Mouse (Mus musculus) MEL (cell line): ENCODE results near the gene Trappc6a. TPM values are rescaled to one million over a fixed set of nuclear protein-coding genes. Genes with fewer than 3 reads are reported as not detected.

Experiments used
- DNase-seq: peaks from one replicate; pipeline ENCODE4 v3.0.0; 2011; ENCODE audit warnings: low read depth, low spot score
- H3K27ac ChIP-seq: 2 replicates; pipeline ENCODE4 v1.5.1; 2012; ENCODE audit warnings: low read depth, mild to moderate bottlenecking, control low read depth, low read length, moderate library complexity; ENCODE audit not compliant: control insufficient read depth
- H3K27me3 ChIP-seq, 2 experiments: fragments of 150-350 bp in 1 of 2; sonication (generic) in 1 of 2; 2 replicates each; pipeline ENCODE4 v1.6.1; 2012; ENCODE audit warnings: low read length in 2 of 2, mild to moderate bottlenecking in 2 of 2, improper control_type of control experiment in 1 of 2, moderate library complexity in 1 of 2; ENCODE audit not compliant: insufficient read depth in 2 of 2, control insufficient read depth in 1 of 2
- H3K36me3 ChIP-seq, 2 experiments: 2 replicates each; pipeline ENCODE4 v1.6.1; 2012 to 2014; ENCODE audit warnings: low read length in 2 of 2, improper control_type of control experiment in 1 of 2, inconsistent platforms in 1 of 2, mild to moderate bottlenecking in 1 of 2; ENCODE audit not compliant: insufficient read depth in 2 of 2, control insufficient read depth in 1 of 2
- H3K4me1 ChIP-seq, 2 experiments: fragments of 150-350 bp in 1 of 2; sonication (generic) in 1 of 2; 2 replicates each; pipeline ENCODE4 v1.6.1; 2012; ENCODE audit warnings: low read length in 2 of 2, improper control_type of control experiment in 1 of 2, mild to moderate bottlenecking in 1 of 2; ENCODE audit not compliant: insufficient read depth in 2 of 2, control insufficient read depth in 1 of 2
- H3K4me3 ChIP-seq, 2 experiments: fragments of 150-350 bp in 1 of 2; sonication (generic) in 1 of 2; 2 replicates each; pipeline ENCODE4 v1.5.1; 2012; ENCODE audit warnings: low read depth in 2 of 2, low read length in 2 of 2, mild to moderate bottlenecking in 2 of 2, moderate library complexity in 2 of 2, control low read depth in 1 of 2, improper control_type of control experiment in 1 of 2; ENCODE audit not compliant: control insufficient read depth in 1 of 2, insufficient read depth in 1 of 2
- H3K79me2 ChIP-seq: 2 replicates; pipeline ENCODE4 v1.6.1; 2012; ENCODE audit warnings: mild to moderate bottlenecking, low read length, moderate library complexity; ENCODE audit not compliant: control insufficient read depth, poor library complexity, insufficient read depth
- H3K9ac ChIP-seq: 2 replicates; pipeline ENCODE4 v1.6.1; 2012; ENCODE audit warnings: low read depth, mild to moderate bottlenecking, control low read depth, low read length, moderate library complexity; ENCODE audit not compliant: control insufficient read depth, poor library complexity, severe bottlenecking
- H3K9me3 ChIP-seq: fragments of 150-350 bp; sonication (generic); replicated peaks from 2 replicates; pipeline ENCODE4 v1.6.1; 2012; ENCODE audit warnings: mild to moderate bottlenecking, low read length, improper control_type of control experiment, moderate library complexity; ENCODE audit not compliant: insufficient read depth
- CHD2 ChIP-seq: IDR thresholded peaks from 2 replicates; pipeline ENCODE4 v1.6.1; 2011; ENCODE audit warnings: low read length, improper control_type of control experiment
- E2F4 ChIP-seq: IDR thresholded peaks from 2 replicates; pipeline ENCODE4 v1.6.1; 2011; ENCODE audit warnings: low read depth, low read length, improper control_type of control experiment, borderline replicate concordance
- ELF1 ChIP-seq: IDR thresholded peaks from 2 replicates; pipeline ENCODE4 v1.6.1; 2014; ENCODE audit warnings: low read depth, mild to moderate bottlenecking, inconsistent platforms, low read length, improper control_type of control experiment, moderate library complexity
- EP300 ChIP-seq, 2 experiments: IDR thresholded peaks; 2 replicates each; pipeline ENCODE4 v1.6.1; 2011; ENCODE audit warnings: improper control_type of control experiment in 2 of 2, low read length in 2 of 2, low read depth in 1 of 2, mild to moderate bottlenecking in 1 of 2
- ETS1 ChIP-seq: IDR thresholded peaks from 2 replicates; pipeline ENCODE4 v1.6.1; 2012; ENCODE audit warnings: low read depth, mild to moderate bottlenecking, inconsistent platforms, low read length, improper control_type of control experiment, moderate library complexity
- GABPA ChIP-seq: IDR thresholded peaks from 2 replicates; pipeline ENCODE4 v1.6.1; 2012; ENCODE audit warnings: low read depth, mild to moderate bottlenecking, inconsistent platforms, low read length, improper control_type of control experiment, moderate library complexity
- HCFC1 ChIP-seq: IDR thresholded peaks from 2 replicates; pipeline ENCODE4 v1.6.1; 2012; ENCODE audit warnings: low read depth, mild to moderate bottlenecking, inconsistent platforms, low read length, improper control_type of control experiment, moderate library complexity
- MXI1 ChIP-seq: IDR thresholded peaks from 2 replicates; pipeline ENCODE4 v1.6.1; 2011; ENCODE audit warnings: mild to moderate bottlenecking, low read depth, low read length, improper control_type of control experiment
- NELFE ChIP-seq: IDR thresholded peaks from 2 replicates; pipeline ENCODE4 v1.6.1; 2011; ENCODE audit warnings: low read depth, low read length, improper control_type of control experiment
- TAL1 ChIP-seq: IDR thresholded peaks from 2 replicates; pipeline ENCODE4 v1.6.1; 2012; ENCODE audit warnings: mild to moderate bottlenecking, inconsistent platforms, low read length, moderate library complexity, mixed read lengths
- TBP ChIP-seq: IDR thresholded peaks from 2 replicates; pipeline ENCODE4 v1.8.0; 2011; ENCODE audit warnings: low read depth, low read length, improper control_type of control experiment
- ZC3H11A ChIP-seq: IDR thresholded peaks from 2 replicates; pipeline ENCODE4 v1.6.1; 2012; ENCODE audit warnings: low read depth, mild to moderate bottlenecking, inconsistent platforms, low read length, improper control_type of control experiment
- ZMIZ1 ChIP-seq: IDR thresholded peaks from 2 replicates; pipeline ENCODE4 v1.6.1; 2012; ENCODE audit warnings: low read depth, mild to moderate bottlenecking, inconsistent platforms, low read length, improper control_type of control experiment, moderate library complexity
- polyA plus RNA-seq, 2 experiments: library from polyadenylated mRNA; stranded (reverse) in 1 of 2; unstranded in 1 of 2; fragments of >175 nt in 1 of 2; fragments of >200 nt in 1 of 2; gene quantifications; 2 replicates each; pipeline versions ENCODE4 v1.2.1 to v1.2.4; 2012; ENCODE audit warnings: low replicate concordance in 2 of 2, low read depth in 1 of 2; ENCODE audit not compliant: insufficient read length in 2 of 2, insufficient read depth in 1 of 2, missing spikeins in 1 of 2
- total RNA-seq: library from RNA; depleted of rRNA; stranded (reverse); fragments of 300-350 nt; gene quantifications from 2 replicates; pipeline ENCODE4 v1.2.3, GENCODE M21; 2012

Trappc6a gene
- total and polyA plus RNA-seq, 3 experiments: 82.8 to 88.2 TPM; not detected in 1

GRCm38 (mm10) chr7:19498326-19498725 is 9.9 kb upstream of the Trappc6a start:
- Histone ChIP-seq H3K9me3 (no peaks in the 10 kb centered on the region), H3K36me3 (no peaks in the 10 kb centered on the region), H3K27ac (no peak overlapping the region), H3K4me1 (peaks cover 0 to 13% of the 10 kb centered on the region in 2 experiments; a peak in 3 of 4 replicates), H3K4me3 (no peak overlapping the region), H3K9ac (no peak overlapping the region), H3K27me3 (no peaks in the 10 kb centered on the region), H3K79me2 (no peaks in the 10 kb centered on the region)
- DNase-seq: no peak
- no peak for TF ChIP-seq NELFE
- TF ChIP-seq MXI1: no peak
- no peak for TF ChIP-seq CHD2
- TF ChIP-seq TAL1: no peak
- no peak for TF ChIP-seq HCFC1
- no peak for TF ChIP-seq E2F4
- no peak for TF ChIP-seq GABPA

- H3K36me3 ChIP-seq: peaks cover 0 to 2% of the 10 kb centered on the region in 2 experiments; a peak in 2 of 4 replicates
- TF ChIP-seq TAL1 (no peak), TBP (no peak), ELF1 (no peak), ZMIZ1 (no peak), EP300 (IDR thresholded peaks at IDR 0.05; ENCODE audit: low read depth in 1 of 2, low read length in 2 of 2) (no peak), ETS1 (no peak), ZC3H11A (no peak)
- TF ChIP-seq, all 39 proteins: peak for 0
- Histone ChIP-seq H3K4me1 (peaks cover 0 to 4% of the 10 kb centered on the region in 2 experiments; a peak in 2 of 4 replicates), H3K79me2 (no peaks in the 10 kb centered on the region), H3K4me3 (no peak overlapping the region), H3K27ac (no peak overlapping the region), H3K9me3 (no peaks in the 10 kb centered on the region), H3K9ac (no peak overlapping the region), H3K27me3 (no peaks in the 10 kb centered on the region)
- DNase-seq: no peak
Measured at GRCm38 (mm10) chr7:19500420-19501363, 7.5 kb upstream of the Trappc6a start.
